Mouse (Mus musculus) thymus, postnatal 4 days (tissue): Measurements from ENCODE around the gene Nfya.

Experiments used
- DNase-seq: peaks from one replicate; pipeline ENCODE4 v3.0.0; 2021

Nfya gene

DNA sequence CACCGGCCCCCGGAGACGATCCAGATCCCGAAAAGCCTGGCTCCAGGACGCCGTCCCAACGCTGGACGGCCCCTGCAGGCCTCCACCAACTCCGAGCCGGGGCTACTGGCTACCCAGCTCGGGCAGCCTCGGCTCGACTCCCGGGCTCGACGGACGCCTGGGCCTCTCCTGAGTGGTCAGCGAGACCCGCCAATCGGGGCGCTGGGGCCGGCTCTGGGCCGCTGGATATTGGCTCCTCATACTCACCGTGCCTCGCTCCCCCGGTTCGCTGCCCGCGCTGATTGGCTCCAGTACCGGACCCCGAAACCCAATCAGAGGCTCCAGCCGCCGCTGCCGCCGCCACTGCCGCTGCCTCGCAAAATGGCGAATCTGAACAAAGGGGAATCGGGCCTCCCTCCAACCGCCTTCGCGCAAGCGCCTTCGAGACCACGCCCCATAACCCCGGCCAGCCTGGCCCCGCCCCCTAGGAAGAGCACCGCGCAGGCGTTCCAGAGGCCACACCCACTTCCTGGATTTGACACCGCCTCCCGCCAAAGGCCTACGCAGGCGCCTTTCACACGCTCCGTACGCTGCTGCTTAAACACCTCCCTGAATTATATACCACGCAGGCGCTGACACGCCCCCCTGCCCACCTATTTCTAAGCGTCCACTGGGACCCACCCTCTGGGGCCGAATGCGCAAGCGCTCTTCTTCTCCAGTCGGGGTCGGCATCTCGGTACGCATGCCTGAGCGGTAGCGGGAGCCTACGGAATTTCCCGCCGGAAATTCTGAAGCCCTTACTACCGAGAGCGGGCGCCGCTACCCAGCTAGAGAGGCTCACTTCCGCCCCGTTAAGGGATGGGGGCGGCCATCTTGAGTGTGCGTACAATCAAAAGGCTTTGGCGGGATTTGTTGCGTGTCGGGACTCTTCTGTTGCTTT is at the start of gene Nfya, which contains the start of gene Oard1:
TSS of gene Nfya (minus strand) at position 527 of the 919 bp plus-strand sequence.
TSS of gene Oard1 (plus strand) at position 635 of the 919 bp plus-strand sequence.
- peak; percentile 100 for DNase-seq

DNA sequence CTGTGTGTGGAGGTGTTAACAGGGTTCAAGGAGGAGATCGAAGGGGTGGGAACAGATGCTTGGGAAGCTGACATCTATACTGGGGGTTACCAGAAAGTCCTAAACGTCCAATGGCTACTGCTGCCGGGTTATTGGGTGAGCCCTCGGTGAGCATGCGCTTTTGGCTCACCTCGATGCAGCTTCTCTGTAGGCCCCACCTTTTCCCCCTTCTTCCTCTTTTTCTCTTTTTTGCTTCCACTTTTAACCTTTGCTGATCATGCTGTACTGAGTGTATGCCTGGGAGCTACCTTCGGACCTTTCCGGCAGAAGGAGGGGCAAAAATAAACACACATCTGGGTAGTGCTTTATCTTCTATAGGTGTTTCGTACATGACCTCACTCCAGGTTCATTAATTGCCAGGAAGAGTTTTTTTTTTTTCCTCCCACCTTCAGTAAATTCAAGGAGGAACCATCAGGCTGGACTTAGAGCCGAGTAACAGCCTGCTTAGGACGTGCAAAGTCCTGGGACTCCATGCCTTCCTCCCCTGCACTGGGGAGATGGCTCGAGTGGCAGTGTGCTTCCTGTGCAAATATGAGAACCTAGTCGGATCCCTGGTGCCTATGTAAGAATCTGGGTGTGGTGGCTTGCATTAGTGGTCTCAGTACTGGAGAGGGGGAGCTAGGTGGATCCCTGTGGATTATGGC is 48.4 kb upstream of the Nfya start:
- DNase-seq, result no peak

DNA sequence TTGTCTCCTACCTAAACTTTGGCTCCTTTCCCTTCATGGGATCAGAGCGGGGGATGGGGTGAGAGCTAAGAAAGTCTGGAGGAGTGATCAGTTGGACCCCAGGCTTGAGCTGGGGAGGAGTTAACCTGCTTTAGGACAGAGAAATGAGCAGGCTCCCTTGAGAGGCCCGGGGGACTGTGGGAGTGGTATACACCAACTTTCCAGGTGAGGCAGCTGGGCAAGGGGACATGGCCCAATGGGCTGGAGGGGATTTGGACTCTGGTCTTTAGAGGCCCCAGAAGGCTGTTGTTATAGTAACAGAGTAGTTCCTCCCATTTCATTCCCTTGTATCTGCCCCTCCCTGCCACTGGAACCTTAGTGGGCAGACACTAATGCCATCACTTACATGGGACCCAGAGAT is 46.2 kb upstream of the Nfya start:
- no peak for DNase-seq

DNA sequence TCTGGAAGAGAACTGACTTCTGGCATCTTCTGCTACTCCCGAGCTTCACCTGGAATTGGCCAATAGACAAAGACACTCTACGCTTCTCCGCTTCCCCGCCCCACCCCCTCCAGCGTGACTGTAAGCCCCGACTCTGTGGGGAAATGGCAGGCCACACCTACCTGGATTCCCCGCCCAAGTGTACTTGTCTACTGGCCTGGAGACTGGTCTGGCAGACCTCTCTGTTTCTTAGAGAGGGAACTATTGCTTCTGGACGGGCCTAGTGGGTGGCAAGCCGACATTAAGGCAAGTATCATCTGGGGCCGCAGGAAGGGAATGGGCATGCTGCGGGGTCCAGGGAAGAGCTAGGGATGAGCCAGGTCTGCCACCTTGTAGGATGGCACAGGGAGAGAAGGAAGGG is 45.0 kb upstream of the Nfya start, which contains the start of gene Unc5cl:
TSS of gene Unc5cl (plus strand) at position 214 of the 400 bp plus-strand sequence.
- DNase-seq, result no peak

DNA sequence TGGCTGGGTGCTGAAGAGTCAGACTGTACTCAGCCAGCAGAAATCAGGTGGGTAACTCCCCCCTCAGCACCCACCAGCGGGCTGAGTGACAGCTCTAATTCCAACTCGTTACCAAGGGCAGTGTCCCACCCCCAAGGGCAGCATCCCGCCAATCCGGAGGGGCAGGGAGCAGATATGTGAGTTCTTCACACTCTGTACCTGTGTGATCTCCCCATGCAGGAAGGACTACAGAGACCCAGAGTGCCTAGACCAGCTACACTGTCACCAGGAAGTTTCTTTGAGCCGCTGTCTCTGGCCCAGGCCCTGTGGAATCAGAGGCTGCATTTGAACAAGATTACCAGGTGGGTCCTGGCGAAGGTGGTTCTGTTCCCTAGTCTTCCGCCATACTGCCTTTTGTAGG is 44.5 kb upstream of the Nfya start:
- DNase-seq, result no peak

DNA sequence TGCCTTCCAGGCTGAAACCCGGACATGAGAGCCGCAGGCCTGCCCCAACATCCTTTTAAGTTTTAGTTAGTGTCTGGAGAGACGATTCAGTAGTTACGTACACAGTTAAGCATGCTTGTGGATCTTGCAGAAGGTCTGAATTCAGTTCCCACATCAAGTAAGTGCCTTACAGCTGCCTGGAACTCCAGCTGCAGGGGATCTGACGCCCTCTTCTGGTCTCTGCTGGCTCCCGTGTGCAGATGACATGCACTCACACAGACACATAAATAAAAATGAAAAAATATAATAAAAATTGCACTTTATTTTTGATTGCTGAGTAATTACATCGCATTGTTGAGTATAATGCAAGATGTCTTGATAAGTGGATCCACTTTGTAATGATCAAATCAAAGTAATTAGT is 43.8 kb upstream of the Nfya start:
- peak; percentile 50 for DNase-seq

DNA sequence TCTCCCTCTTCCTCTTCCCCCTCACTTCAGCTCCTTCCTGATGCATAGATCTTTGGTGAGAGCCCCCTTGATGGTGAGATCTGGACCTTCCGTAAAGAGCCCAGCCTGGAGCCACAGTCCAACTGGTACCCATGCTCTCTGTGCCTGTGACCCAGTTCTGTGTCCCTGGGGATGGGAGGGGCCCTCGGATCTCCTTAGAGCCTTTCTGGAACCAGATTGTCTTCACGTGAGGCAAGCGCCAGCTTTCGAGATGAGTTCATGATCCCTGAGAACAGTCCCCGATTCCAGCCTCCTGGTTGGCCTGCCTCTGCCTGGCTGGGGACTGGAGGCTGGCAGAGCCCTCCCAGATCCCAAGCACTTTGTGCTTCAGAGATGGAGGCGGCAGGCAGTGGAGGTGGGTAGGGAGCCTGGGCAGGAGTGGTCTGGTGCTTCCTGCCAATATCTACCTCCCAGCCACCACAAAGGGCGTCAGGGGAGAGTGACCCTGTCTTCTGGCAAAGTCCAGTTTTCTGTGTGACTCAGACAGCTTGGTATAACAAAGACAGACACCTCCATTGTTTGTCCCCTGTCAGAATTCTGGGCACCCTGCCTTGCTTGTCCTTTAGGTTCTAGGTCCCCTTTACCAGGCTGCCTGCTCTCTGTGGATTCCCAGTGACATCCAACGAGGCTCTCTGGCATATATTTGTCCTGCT is 42.2 kb upstream of the Nfya start:
- DNase-seq, result no peak

DNA sequence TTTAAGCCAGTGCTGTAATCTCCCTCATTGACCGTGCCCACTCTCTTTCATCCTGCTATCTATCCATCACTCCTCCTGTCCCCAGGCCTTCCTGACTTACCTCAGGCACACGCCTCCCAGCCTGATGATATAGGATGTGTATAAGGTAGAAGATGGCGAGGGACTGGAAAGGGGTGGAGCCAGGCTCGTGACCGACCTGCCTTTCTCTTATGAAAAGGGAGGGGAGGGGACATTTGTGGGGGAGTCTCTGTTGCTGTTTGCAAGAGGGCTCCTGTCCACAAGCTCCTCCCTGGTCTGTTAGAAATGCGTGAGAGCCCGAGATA is 41.6 kb upstream of the Nfya start, which contains the start of gene Tspo2:
TSS of gene Tspo2 (minus strand) at position 170 of the 323 bp plus-strand sequence.
- no peak for DNase-seq

DNA sequence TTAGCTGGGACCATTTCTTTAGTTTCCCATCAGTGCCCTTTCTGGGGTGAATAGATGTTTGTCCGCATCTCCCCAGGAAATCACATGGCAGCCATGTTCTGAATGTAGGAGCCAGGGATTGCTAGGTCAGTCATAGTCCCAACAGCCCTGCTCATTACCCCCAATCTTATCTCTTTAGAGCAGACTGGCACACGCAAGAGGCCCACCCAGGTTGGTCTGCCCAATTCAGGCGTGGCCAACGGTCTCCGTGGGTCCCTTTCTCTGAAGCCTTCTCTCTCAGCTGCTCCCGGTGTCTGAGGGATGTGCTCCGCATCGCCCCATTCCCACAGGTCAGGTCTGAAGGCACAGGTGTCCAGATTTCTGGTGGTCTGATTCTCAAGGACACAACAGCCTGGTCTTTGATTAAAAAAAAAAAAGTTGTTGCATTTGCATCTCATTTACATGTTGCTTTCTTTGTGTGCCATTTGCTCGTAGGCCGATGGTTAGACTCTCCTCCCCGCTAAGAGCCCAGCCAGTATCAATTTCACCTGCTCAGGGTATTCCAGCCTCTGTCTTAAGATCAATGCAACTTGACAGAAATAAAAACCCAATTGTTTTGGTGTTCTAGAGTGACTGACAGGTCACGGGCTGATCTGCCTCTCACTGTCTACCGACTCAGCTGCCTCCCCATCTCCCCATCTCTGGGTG is 41.1 kb upstream of the Nfya start:
- no peak for DNase-seq

DNA sequence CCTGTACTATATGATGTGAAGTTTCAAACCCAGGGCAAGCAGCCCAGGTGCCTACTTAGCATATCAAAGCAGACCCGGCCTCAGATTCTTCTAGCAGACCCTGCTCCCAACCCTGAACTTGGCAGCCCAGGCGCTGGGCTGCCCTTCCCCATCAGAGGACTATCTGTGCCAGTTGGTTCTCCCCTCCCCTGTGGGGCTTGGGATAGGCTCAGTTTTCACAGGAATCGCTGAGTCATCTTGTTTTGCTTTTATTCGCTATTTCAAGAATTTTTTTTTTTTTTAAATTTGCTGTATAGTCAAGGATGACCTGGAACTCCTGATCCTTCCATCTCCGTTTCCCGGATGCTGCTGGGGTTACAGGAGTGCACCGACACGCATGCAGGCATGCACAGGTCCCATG is 38.0 kb upstream of the Nfya start:
- no peak for DNase-seq

DNA sequence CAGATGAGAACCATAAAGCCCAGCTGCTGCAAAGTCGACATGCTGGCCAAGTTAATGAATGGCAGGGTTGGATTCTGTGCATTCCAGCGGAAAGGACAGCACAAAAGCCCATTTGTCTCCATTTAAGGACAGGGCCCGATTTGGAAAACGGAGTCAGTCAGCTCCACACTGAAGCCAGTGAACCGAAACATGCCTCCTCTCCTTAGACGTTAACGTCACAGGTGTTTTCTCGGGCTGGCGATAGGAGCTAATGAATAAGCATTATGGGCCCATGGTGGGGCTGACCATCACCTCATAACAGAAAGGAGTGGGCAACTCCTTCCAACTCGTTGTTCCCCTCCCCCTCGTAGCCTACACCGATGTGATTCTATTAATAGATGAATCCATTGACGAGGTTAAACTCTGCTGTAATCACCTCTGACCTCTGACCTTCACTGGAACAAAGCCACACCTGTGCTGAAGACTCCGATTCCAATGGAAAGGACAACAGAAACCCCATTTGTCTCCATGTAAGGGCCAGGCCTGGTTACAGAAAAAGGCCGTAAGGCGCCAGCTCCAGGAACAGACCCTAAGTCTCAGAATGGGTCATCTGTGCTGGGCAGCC is 33.9 kb upstream of the Nfya start:
- DNase-seq, result no peak

DNA sequence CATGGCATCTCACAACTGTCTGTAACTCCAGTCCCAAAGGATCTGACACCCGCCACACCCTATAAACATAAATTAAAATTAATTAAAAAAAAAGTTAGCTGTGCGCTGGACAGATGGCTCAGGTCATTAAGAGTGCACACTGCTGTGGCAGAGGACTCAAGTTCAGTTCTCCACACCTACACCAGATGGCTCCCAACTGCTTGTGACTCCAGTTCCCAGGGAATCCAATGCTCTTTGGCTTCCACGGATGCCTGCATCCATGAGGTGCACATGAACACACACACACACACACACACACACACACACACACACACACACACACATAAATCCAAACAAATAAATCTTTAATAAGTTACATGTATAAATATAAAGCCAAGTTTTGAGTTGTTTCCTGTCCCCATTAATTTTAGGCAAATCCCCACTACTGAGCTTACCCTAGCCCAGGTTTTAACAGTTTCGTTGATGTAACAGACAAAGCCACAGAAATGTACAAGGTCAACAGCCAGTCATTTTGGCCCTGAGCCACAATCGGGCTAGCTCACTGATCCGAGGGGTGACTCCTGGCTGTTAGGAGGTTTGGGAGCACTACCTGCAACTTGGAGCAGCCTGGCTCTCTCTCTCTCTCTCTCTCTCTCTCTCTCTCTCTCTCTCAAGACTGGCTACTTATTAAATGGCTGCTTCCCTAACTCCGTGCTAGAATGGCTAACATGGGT is 33.2 kb upstream of the Nfya start:
- DNase-seq, result no peak

DNA sequence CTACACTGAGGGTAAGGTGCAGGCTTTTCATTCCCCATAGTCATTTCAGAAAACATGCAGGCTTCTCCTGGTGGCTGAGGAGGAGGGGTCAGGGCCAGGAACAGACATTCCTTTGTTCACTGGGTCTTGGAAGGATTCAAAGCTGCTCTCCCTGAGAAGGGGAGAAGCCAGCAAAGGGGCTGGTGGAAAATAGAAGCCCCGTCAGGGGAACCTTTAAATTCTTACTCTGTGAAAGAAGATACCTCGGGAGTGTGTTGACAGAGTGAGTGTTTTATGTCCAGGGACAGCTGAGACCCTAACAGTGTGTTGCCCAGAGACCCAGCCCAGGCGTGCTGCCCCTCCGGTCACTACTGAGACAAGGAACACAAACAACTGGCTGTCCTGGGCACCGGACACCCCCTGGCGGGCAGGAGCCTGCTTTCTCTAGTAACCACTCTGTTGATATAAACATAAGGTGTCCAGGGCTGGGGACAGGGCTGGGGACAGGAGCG is 27.8 kb upstream of the Nfya start:
- no peak for DNase-seq

DNA sequence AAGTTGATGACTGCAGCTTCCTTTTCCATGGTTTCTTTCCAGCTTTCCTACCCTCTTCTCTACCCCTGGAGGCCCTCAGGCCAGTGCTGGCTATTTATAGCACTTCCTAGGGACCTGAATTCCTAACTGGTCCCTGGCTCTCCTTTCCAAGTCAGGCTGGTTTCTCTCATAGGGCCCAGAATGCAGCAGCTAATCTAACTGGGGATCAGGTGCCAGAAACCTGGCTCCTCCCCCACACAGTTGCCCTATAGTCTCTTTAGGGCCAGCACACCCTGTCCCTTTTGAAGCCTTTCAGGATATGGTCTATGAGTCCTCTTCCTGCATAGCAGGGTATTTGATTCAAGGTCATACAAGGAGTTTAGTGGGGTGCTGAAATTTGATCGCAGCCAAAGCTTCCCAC is 26.8 kb upstream of the Nfya start:
- no peak for DNase-seq

DNA sequence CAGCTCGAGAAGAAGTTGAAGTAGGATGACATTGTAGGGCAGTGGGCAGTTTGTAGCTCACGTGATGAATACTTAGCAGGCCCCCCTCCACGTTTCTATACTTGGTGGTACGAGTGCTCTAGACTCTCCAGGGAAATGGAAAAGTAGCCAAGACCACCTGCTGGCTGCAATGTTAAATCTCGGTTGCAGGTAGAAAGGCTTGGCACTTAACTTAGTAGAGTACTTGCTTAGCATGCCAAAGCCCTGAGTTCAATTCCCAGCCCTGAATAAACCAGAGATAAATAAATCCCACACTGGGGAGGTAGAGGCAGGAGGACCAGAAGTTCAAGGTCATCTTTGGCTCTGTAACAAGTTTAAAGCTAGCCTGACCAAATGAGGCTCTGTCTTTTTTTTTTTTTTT is 24.8 kb upstream of the Nfya start:
- no peak for DNase-seq

DNA sequence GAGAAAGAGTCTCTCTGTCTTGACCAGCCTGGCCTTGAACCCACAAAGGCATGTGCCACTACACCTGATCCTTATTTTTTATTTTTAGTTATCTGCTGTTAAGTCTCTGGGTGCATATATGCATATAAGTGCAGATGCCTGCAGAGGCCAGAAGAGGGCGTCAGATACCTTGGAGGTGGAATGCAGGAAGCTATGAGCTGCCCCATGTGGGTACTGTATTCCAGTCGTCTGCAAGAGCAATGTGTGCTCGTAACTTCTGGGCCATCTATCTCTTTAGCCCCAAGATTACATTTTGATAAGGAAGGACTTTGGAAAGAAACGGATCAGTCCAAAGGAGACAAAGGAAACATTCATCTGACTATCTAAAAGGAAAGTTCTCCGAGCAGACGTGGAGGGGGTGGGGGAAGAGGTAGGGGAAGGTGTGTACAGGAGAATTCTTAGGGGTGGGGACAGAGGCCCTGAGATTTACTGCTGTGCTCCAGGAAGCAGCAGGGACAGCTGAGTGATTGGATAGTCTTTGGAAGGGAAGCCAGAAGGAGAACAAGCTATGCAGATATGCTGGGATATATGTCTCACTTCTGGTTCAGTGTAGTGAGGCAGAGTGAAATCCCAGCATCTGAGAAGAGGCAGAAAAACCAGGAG is 24.1 kb upstream of the Nfya start:
- no peak for DNase-seq

DNA sequence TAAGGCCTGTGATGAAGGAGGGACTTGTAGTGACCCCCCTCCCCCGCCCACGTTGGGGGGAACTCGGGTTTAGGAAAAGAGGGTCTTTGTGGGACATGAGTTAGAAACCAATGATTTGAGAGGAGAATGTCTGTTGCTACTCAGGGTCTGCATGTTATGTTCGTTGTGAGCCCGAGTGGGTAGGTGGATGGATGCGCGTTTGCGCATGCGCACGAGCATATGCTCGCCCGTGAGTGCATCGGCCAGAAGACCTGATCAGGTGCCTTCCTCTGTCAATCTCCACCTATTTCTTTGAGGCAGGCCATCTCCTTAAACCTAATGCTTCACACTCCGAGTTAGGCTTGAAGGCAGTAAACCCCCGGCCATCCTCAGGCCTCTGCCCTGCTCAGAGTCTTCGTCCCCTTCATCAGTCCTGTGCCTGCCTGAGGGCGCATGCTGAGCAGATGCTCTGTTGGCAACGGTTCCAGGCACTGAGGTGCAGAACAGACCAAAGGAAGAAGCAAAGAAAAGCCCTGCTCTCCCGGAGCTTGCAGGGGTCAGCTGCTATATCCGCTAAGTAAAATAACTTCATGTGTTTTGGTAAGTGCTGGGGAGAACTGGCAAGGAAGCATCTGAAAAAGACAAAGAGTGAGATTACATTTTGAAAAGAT is 23.4 kb upstream of the Nfya start:
- no peak for DNase-seq

DNA sequence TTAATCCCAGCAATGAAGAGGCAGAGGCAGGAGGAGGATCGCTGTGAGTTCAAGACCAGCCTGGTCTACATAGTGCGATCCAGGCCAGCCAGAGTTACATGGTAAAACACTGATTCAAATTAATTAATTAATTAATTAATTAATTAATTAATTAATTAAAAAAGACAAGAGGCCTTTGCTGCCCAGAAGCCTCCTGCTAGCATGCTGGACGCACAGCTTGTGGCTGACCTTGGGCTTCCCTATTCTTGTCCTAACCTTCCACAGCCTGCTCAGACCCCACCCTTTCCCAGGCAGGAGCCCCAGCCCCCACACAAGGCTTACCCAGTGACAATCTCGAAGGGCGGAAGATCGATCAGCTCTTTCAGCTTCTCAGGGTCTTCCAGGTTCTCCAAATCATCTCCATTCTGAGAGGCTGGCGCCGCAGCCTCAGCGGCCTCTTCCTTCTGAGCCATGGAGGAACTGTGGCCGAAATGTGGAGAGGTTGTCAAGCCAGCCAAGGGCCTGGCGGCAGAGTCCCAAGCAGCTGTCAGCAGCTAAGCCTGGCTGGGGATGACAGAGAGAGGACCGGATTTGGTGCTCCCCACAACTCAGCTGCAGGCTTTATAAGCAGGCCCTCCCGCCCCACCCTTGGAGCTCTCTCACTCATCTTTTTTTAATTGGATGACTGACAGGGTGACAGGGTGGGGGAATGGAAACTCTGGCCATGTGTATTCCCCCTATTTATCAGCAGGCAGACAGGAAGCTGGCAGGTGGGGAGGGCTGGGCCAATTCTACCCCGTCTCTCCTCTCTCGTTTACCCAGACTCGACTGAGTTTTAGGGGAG is 22.7 kb upstream of the Nfya start, which contains the start of gene Apobec2:
TSS of gene Apobec2 (minus strand) at position 773 of the 823 bp plus-strand sequence.
- no peak for DNase-seq

DNA sequence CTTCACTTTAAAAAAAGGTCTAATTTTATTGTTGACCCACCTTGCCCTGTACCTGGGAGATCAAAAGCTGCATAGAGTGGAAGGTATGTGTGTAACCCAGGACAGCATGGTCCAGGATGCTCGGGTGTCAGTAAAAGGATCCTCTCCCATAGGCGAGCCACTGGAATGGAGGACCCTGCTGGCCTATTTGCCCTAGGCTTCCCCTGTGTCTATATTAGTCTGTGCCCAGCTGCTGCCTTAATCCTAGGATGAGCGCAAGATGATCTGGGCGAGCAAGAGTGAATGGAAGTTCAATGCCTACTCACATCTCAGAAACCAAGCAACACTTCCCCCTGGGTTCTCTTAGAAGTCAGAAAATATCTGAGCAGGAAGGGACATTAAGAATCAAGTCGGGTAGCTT is 21.3 kb upstream of the Nfya start:
- no peak for DNase-seq

DNA sequence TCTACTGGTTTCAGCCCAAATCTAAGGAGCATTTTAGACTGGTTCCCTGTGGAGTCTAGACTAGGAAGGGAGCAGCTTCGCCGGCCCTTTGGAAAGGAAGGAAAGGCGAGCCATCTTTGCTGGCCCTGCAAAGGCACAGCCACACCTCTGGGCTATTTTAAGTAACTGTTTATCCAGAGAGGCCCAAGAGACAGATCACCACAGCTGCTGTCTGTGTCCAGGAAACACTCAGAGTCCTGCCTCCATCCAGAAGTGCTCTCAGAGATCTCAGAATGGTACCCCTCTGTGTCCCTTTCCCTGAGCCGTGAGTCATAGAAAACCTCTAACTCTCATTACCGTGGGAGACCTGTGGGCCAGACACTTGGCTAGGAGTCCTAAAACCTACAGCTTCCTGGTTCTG is 20.7 kb upstream of the Nfya start:
- DNase-seq, result no peak
